Mouse (Mus musculus) olfactory bulb, adult 2 months (tissue): ENCODE results near the gene Dglucy. TPM values are rescaled to one million over a fixed set of nuclear protein-coding genes. Genes with fewer than 3 reads are reported as not detected.

Source experiments
- H3K27ac ChIP-seq: fragments of 200-500 bp; 2 replicates; pipeline ENCODE4 v1.5.1; 2012; ENCODE audit warnings: low read depth, low read length; ENCODE audit not compliant: insufficient read depth
- H3K4me1 ChIP-seq: fragments of 200-500 bp; 2 replicates; pipeline ENCODE4 v1.6.1; 2012; ENCODE audit warnings: low read length; ENCODE audit not compliant: control insufficient read depth, insufficient read depth
- H3K4me3 ChIP-seq: fragments of 200-500 bp; 2 replicates; pipeline ENCODE4 v1.5.1; 2012; ENCODE audit warnings: mild to moderate bottlenecking, low read depth, low read length, moderate library complexity; ENCODE audit not compliant: insufficient read depth
- CTCF ChIP-seq: fragments of 200-500 bp; IDR thresholded peaks from 2 replicates; pipeline ENCODE4 v1.5.1; 2012; ENCODE audit warnings: low read depth, mild to moderate bottlenecking, low read length, moderate library complexity; ENCODE audit not compliant: insufficient read depth
- POLR2A ChIP-seq: fragments of 200-500 bp; IDR thresholded peaks from 2 replicates; pipeline ENCODE4 v1.6.1; 2012; ENCODE audit warnings: mild to moderate bottlenecking, low read depth, low read length, moderate library complexity; ENCODE audit not compliant: insufficient read depth
- WGBS: fragments of 180-500 bp; shearing (Covaris S2); methylation state at CpG from one replicate; pipeline ENCODE4 v1.1.7; 2018; 5-methylcytosine and 5-hydroxymethylcytosine counted together
- polyA plus RNA-seq: library from polyadenylated mRNA; stranded (reverse); fragments of >200 nt; gene quantifications from 2 replicates; pipeline ENCODE4 v1.2.4, GENCODE M21; 2012; ENCODE audit warnings: low replicate concordance; ENCODE audit not compliant: missing spikeins, insufficient read depth, insufficient read length

Dglucy gene
- polyA plus RNA-seq, 1 experiment: not detected

DNA sequence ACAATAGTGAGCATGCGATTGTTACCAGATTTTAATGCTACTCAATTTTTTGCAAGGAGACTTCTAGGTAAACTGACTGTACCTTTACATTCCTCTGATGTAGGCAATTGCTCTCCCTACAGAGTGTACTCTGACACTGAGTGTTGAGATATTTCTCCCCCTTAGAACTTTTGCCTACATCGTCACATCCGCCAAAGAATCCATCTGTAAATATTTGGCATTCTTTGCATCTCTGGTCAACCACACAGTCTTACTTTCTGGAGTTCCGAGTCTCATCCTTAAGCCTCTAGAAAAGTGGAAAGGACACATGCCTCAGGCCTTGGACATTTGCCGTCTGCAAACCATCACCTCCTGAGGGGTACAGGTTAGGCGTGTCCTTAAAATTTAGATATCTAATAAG, 1.9 kb upstream of the Dglucy start:
- WGBS: 98% methylated on average over 6 of the region's 6 CpGs
- TF ChIP-seq CTCF (no peak), POLR2A (no peak)
- Histone ChIP-seq H3K27ac (no peak overlapping the region), H3K4me3 (no peak overlapping the region), H3K4me1 (peaks cover 19% of the 10 kb centered on the region)

DNA sequence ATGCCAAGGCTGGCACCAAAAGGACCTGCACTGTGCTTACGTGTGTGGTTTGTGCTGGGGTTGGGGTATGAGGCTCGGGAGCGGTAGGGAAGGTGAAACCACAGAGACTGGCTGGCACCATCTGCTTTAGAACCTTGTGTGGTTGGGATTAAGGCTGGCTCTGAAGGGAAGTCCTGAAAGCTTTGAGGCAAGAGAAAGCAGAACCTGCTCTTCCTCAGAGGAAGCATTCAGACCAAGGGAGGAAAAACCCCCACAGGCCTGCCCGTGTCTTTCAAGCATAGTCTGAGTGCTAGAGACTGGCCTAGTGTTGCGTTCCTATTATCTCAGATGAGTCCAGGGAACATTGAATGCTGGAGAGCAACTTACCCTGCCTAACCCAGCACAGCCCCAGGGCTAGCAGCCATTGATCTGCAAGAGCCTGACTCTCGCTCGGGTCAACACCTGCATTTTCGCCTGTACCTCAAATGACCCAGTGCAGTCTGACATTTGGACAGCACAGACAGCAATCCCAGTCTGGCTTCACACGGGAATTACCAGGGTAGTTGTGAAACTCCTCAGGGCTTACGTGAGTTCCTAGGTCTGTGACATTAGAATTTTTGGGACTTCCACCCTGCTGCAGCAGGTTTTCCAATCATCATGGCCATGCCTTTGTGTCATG, 452 bp upstream of the Dglucy start:
- Histone ChIP-seq H3K4me1 (peaks cover 13% of the 10 kb centered on the region), H3K27ac (no peak overlapping the region; the same call in 1 of the 2 replicates), H3K4me3 (peak overlapping the region; percentile 52)
- no peak for TF ChIP-seq POLR2A
- no peak for TF ChIP-seq CTCF
- 70% methylated on average over 10 of the region's 10 CpGs for WGBS

GRCm38 (mm10) chr12:100780416-100780815, 1.6 kb downstream of the Dglucy start:
- WGBS: 97% methylated on average over 10 of the region's 10 CpGs
- Histone ChIP-seq H3K27ac (no peak overlapping the region), H3K4me3 (no peak overlapping the region), H3K4me1 (peaks cover 13% of the 10 kb centered on the region)
- no peak for TF ChIP-seq POLR2A
- no peak for TF ChIP-seq CTCF

- Histone ChIP-seq H3K4me3 (no peak overlapping the region), H3K27ac (no peak overlapping the region), H3K4me1 (peaks cover 13% of the 10 kb centered on the region)
- TF ChIP-seq CTCF (no peak), POLR2A (no peak)
- 93% methylated on average over 13 of the region's 13 CpGs for WGBS
Observed at GRCm38 (mm10) chr12:100781428-100782120, 2.7 kb downstream of the Dglucy start.

DNA sequence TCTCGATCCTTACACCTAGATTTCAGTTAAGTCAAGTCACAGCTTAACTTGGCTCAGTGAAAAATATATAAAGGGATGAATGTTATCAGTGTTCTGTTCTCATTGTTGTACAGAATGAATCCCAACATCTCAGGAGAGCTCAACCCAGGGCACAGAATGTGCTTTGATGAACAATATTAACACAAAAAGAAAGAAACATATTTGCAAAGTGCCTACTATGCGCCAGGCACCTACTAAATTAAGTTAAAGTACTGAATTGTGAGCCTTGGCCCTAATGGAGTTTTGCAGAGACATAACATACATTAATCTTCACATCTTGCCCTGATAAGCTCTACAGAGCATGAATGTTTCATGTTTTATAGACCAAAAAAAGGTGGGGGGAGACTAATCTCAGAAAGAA, 5.3 kb downstream of the Dglucy start:
- H3K4me3 ChIP-seq: no peak overlapping the region
- TF ChIP-seq CTCF (no peak), POLR2A (no peak)
- no peak overlapping the region for H3K27ac ChIP-seq
- peaks cover 7% of the 10 kb centered on the region for H3K4me1 ChIP-seq
- 83% methylated on average over 2 of the region's 2 CpGs for WGBS

DNA sequence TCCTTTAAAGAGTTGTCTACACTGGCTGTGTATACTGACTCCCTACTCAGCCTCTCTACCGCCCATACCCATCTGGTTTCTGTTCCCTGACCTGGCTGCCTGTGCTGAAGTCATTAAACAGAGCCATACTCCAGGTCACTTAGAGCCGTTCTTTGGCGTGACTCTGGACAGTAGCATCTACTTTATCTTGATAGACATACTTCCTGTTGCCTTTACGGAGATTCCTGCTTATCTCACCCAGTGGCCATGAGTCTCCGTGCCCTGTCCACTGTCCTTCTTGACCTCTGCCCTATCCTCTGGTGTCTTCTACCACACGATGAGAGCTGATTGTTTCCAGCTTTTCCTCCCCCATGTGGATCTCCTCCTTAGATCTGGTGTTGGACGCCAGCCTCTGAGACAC, 6.5 kb downstream of the Dglucy start:
- H3K27ac ChIP-seq: no peak overlapping the region
- no peaks in the 10 kb centered on the region for H3K4me1 ChIP-seq
- TF ChIP-seq POLR2A (no peak), CTCF (no peak)
- 86% methylated on average over 7 of the region's 7 CpGs for WGBS
- H3K4me3 ChIP-seq: no peak overlapping the region

DNA sequence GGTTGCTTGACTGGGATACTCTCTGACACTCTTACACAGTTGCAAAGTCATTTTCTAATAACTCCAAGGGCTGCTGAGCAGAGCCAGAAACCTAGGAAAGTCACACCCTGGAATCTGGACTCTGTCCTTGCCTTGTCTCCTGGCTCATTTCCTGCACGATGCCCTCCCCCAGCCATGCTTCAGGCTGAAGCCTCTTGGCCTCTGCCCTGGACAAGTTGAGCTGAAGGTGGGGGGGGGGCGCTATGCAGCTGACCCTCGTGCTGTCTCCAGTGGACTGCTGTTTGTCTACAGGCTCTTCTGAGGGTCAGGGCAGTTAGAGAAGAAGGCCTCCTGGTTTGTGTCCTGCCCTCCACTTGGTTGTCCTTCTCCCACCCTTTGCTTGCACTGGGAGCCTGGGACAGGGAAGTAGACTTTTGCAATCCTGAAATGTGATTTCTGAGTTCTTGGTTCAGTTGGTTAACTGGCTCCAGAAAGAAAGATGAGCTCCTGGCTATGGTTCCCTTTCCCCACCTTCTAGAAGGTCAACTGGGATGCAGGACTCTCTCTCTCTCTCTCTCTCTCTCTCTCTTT, 11.2 kb downstream of the Dglucy start:
- WGBS: 79% methylated on average over 3 of the region's 3 CpGs
- no peaks in the 10 kb centered on the region for H3K4me1 ChIP-seq
- no peak overlapping the region for H3K27ac ChIP-seq
- TF ChIP-seq POLR2A: no peak
- TF ChIP-seq CTCF: no peak
- no peak overlapping the region for H3K4me3 ChIP-seq

DNA sequence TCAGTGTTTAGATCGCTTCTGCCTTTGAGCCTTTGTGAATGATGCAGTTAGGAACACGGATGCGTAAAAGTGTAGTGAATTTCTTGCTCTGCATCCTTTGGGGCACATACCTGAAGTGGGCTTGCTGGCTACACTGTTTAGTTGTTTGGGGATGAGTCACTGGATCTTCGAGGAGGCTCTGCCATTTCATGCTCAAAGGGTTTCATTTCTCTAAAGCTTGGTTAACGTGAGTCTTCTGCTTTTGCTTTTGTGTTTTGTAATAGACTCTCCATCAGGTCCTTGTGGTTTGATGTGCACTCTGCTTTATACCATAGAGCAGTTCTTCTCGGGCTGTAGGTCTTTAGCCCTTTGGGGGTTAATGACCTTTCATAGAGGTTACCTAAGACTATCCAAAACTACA, 12.6 kb downstream of the Dglucy start:
- H3K27ac ChIP-seq: no peak overlapping the region
- 65% methylated on average over 6 of the region's 6 CpGs for WGBS
- no peak for TF ChIP-seq POLR2A
- TF ChIP-seq CTCF: no peak
- no peak overlapping the region for H3K4me3 ChIP-seq
- no peaks in the 10 kb centered on the region for H3K4me1 ChIP-seq

DNA sequence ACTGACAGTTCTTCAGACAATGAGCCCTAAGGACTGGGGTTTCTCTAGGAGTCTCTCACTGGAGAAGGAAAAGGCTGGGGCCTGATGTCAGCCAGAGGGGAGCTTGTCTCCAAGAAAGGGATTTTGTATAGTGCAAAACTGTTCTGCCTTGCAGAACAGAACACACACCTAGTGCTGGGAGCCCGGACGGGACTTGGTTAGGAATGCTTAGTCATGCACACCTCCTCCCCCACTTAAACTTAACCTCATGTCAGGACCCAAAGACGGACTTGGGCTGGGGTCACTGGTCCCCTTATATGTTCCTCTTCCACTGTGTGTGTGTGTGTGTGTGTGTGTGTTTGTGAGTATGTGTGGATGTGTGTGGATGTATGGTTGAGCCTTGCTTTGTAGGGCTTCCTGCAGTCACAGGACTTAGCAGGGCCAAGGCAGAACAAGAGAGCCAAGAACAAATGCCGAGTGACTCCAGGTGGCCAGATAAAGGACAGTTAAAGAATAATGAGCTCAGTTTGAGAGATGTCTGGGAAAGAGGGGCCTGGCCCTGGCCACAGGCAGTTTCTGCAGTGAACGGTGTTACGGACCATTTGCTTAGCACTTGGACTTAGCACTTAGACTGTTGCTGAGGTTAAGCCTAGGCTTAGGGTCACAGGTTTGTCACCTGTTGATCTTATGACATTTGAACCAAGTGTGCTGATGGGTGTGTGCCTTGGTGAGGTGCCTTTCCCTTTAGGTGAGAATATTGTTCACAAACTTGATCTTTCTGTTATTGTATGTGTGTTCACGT, 15.8 kb downstream of the Dglucy start:
- no peak overlapping the region for H3K27ac ChIP-seq
- TF ChIP-seq CTCF (no peak), POLR2A (no peak)
- H3K4me1 ChIP-seq: no peaks in the 10 kb centered on the region
- 80% methylated on average over 7 of the region's 7 CpGs for WGBS
- no peak overlapping the region for H3K4me3 ChIP-seq
